Mouse (Mus musculus): ENCODE results near the gene Tcf7l2. TPM values are rescaled to one million over a fixed set of nuclear protein-coding genes. Genes with fewer than 3 reads are reported as not detected.

Gene Tcf7l2
- polyA plus RNA-seq, 1 experiment: 10.3 TPM

DNA sequence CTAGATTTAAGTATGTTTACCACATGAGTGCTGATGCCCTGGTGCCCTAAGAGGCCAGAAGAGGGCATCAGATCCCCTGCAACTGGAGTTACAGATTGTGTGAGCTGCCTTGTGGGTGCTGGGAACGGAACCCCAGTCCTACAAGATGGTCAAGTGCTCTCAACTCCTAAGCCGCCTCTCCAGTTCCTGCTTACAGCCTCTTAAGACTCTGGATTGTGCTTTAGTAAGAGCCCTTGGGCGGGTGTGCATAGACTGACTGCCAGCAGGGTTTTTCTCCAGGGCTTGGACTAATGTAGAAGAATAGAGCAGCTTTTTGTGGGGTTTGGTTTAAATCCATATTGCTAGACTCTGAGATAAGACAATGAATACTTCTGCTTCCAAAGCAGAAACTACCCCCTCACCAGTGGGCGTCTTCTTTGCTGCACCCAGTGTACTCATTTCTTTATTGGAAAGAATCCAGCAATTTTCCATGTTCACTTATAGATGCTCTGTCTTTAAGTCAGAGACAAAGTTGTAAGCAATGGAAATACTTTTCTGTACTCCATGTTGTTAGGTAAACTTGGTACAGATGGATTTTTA lies 92.3 kb downstream of the Tcf7l2 start:
- TF ChIP-seq MAX (IDR thresholded peaks at IDR 0.05): no peak
- TF ChIP-seq USF1 (IDR thresholded peaks at IDR 0.05; ENCODE audit: low read depth): no peak
- no peak for TF ChIP-seq MYOG (IDR thresholded peaks at IDR 0.05; ENCODE audit: control insufficient read depth, extremely low read depth, insufficient read length)
- TF ChIP-seq CEBPB (IDR thresholded peaks at IDR 0.05; ENCODE audit: low read depth): no peak
- no peak for TF ChIP-seq MYOD1 (IDR thresholded peaks at IDR 0.05; ENCODE audit: control insufficient read depth, insufficient read length, low read depth)
- TF ChIP-seq FOSL1 (IDR thresholded peaks at IDR 0.05; ENCODE audit: insufficient read depth, low read length, poor library complexity, severe bottlenecking): no peak
- no peak for TF ChIP-seq CTCF (IDR thresholded peaks at IDR 0.05; ENCODE audit: control insufficient read depth, insufficient read depth, insufficient read length)
- Histone ChIP-seq H3K36me3 (ENCODE audit: control insufficient read depth, insufficient read depth) (peaks cover 20% of the 10 kb centered on the region), H3K27me3 (ENCODE audit: control insufficient read depth, insufficient read depth, insufficient read length) (no peaks in the 10 kb centered on the region), H3K4me3 (ENCODE audit: insufficient read depth, poor library complexity, severe bottlenecking) (no peak overlapping the region), H3K79me3 (ENCODE audit: low read depth) (peaks cover 6% of the 10 kb centered on the region), H3K79me2 (ENCODE audit: control insufficient read depth, insufficient read depth) (peaks cover 15% of the 10 kb centered on the region), H3ac (ENCODE audit: control insufficient read depth, insufficient read length, low read depth) (no peak overlapping the region)

DNA sequence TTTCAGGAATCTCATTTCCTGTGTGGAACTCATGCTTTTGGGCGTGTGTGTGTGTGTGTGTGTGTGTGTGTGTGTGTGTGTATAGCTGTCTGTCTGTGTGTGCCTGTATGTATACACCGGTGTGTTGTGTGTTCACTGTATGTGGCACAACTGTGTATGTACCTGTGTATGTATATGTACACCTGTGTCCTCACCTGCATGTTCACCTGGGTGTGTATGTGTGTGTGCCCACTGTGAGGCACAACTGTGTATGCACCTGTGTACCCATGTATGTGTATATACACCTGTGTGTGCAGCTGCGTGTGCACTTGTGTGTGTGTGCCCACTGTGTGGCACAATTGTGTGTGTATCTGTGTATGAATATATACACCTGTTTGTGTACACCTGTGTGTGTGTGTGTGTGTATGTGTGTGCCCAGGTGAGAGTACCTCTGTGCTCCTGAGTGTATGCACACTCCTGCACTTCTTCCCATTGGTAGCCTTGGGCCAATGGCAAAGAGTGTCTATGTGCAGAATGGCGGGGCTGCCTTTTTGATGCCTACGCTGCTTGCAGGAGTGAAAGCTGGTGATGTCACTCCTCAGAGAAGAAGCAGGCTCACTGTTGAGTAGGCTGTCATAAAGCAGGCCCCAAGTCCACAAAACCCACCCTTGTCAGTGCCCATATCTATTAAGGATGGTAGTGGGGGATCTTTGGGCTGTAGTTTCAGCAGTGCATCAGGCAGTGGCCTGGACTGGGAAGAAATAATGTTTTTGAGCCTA lies 95.5 kb downstream of the Tcf7l2 start:
- no peak for TF ChIP-seq MYOG (IDR thresholded peaks at IDR 0.05; ENCODE audit: control insufficient read depth, extremely low read depth, insufficient read length)
- no peak for TF ChIP-seq MYOD1 (IDR thresholded peaks at IDR 0.05; ENCODE audit: control insufficient read depth, insufficient read length, low read depth)
- no peak for TF ChIP-seq FOSL1 (IDR thresholded peaks at IDR 0.05; ENCODE audit: insufficient read depth, low read length, poor library complexity, severe bottlenecking)
- TF ChIP-seq CTCF (IDR thresholded peaks at IDR 0.05; ENCODE audit: control insufficient read depth, insufficient read depth, insufficient read length): no peak
- TF ChIP-seq USF1 (IDR thresholded peaks at IDR 0.05; ENCODE audit: low read depth): no peak
- no peaks in the 10 kb centered on the region for H3K27me3 ChIP-seq (ENCODE audit: control insufficient read depth, insufficient read depth, insufficient read length)
- H3K79me2 ChIP-seq (ENCODE audit: control insufficient read depth, insufficient read depth): peaks cover 25% of the 10 kb centered on the region
- H3K36me3 ChIP-seq (ENCODE audit: control insufficient read depth, insufficient read depth): peaks cover 13% of the 10 kb centered on the region
- no peak overlapping the region for H3ac ChIP-seq (ENCODE audit: control insufficient read depth, insufficient read length, low read depth)
- peaks cover 6% of the 10 kb centered on the region for H3K79me3 ChIP-seq (ENCODE audit: low read depth)
- no peak overlapping the region for H3K4me3 ChIP-seq (ENCODE audit: insufficient read depth, poor library complexity, severe bottlenecking)

DNA sequence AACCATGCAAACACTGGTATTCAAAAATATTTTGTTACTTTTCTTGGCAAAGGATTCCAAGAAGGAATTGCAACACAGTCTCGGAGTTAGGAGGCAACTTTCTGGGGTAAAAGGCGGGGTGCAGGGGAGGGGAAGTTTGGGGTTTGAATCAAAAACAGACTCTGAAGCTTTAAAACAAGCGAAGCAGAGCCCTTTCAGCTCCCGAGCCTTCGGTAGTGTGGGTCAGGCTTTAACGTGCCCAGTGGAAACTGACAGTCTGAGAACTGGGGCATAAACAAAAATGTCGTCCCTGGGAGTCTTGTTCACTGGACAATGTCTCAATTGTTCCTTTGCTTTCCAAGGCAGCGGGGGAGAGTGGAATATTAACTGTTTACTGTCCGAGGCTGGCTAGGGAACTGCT lies 96.3 kb downstream of the Tcf7l2 start:
- peaks cover 25% of the 10 kb centered on the region for H3K79me2 ChIP-seq (ENCODE audit: control insufficient read depth, insufficient read depth)
- TF ChIP-seq CEBPB (IDR thresholded peaks at IDR 0.05; ENCODE audit: low read depth): no peak
- no peak for TF ChIP-seq FOSL1 (IDR thresholded peaks at IDR 0.05; ENCODE audit: insufficient read depth, low read length, poor library complexity, severe bottlenecking)
- no peak for TF ChIP-seq USF1 (IDR thresholded peaks at IDR 0.05; ENCODE audit: low read depth)
- TF ChIP-seq MYOG (IDR thresholded peaks at IDR 0.05; ENCODE audit: control insufficient read depth, extremely low read depth, insufficient read length): no peak
- TF ChIP-seq MYOD1 (IDR thresholded peaks at IDR 0.05; ENCODE audit: control insufficient read depth, insufficient read length, low read depth): no peak
- TF ChIP-seq CTCF (IDR thresholded peaks at IDR 0.05; ENCODE audit: control insufficient read depth, insufficient read depth, insufficient read length): no peak
- TF ChIP-seq MAX (IDR thresholded peaks at IDR 0.05): no peak
- no peak overlapping the region for H3ac ChIP-seq (ENCODE audit: control insufficient read depth, insufficient read length, low read depth)
- no peaks in the 10 kb centered on the region for H3K27me3 ChIP-seq (ENCODE audit: control insufficient read depth, insufficient read depth, insufficient read length)
- H3K36me3 ChIP-seq (ENCODE audit: control insufficient read depth, insufficient read depth): peaks cover 13% of the 10 kb centered on the region
- H3K79me3 ChIP-seq (ENCODE audit: low read depth): peaks cover 6% of the 10 kb centered on the region
- H3K4me3 ChIP-seq (ENCODE audit: insufficient read depth, poor library complexity, severe bottlenecking): no peak overlapping the region

DNA sequence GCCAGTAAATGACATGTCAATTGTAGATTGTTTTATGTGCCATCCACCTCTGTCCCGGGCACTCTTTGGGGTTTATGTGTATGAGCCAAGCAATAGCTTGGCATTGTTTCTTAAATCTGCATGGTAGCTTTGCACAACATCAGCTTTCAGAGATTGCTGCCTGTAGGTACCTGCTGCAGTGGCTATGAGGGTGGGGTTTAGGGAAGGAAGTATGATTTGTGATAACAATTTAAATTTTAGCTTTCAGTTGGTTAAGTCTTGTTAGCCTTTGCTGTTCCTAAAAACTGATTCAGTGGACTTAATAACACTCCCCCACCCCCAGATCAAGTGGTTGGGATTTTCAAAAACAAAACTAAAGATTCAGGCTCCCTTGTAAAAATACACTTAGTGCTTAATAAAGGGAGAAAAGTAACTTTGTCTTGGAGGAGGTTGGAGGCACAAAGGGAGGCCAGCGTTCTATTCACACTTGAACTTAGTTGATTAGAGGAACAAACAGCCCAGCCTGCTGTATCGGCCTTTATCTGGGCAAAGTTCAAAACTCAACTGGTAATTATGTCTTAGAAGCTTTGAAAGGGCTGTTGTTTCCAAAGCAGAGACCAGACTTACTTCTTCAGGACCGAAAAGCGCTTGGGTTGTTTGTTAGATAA lies 96.9 kb downstream of the Tcf7l2 start:
- Histone ChIP-seq H3K27me3 (ENCODE audit: control insufficient read depth, insufficient read depth, insufficient read length) (no peaks in the 10 kb centered on the region), H3K79me2 (ENCODE audit: control insufficient read depth, insufficient read depth) (peaks cover 25% of the 10 kb centered on the region), H3K36me3 (ENCODE audit: control insufficient read depth, insufficient read depth) (peaks cover 13% of the 10 kb centered on the region), H3ac (ENCODE audit: control insufficient read depth, insufficient read length, low read depth) (no peak overlapping the region), H3K79me3 (ENCODE audit: low read depth) (peaks cover 2% of the 10 kb centered on the region), H3K4me3 (ENCODE audit: insufficient read depth, poor library complexity, severe bottlenecking) (no peak overlapping the region)
- TF ChIP-seq USF1 (IDR thresholded peaks at IDR 0.05; ENCODE audit: low read depth): no peak
- TF ChIP-seq MAX (IDR thresholded peaks at IDR 0.05): no peak
- no peak for TF ChIP-seq FOSL1 (IDR thresholded peaks at IDR 0.05; ENCODE audit: insufficient read depth, low read length, poor library complexity, severe bottlenecking)
- no peak for TF ChIP-seq CTCF (IDR thresholded peaks at IDR 0.05; ENCODE audit: control insufficient read depth, insufficient read depth, insufficient read length)
- no peak for TF ChIP-seq MYOG (IDR thresholded peaks at IDR 0.05; ENCODE audit: control insufficient read depth, extremely low read depth, insufficient read length)
- TF ChIP-seq CEBPB (IDR thresholded peaks at IDR 0.05; ENCODE audit: low read depth): no peak
- TF ChIP-seq MYOD1 (IDR thresholded peaks at IDR 0.05; ENCODE audit: control insufficient read depth, insufficient read length, low read depth): no peak

DNA sequence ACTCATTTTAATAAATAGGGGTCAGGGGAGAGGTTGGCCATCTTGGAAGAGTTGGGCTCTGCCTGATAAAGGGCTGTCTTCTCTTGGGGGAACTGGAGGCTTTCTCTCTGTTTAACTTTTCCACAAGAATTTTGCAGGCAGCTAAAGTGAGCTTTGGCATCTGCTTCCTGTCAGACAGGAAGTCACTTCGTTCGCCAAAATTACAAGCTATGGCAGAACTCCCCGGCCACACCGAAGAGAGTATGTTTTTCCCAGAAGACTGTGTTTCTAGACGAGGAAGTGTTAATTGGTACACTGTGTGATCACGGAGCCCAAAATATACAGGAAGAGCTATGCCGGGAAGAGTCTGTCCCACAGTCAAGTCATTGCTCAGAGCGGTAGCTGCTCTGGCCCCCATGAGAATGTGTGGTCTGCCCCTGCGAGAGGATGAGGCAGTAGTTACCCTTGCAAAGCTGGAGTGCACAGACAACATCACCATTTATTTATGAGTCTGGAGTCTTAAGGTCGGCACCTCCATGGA lies 97.5 kb downstream of the Tcf7l2 start:
- Histone ChIP-seq H3K27me3 (ENCODE audit: control insufficient read depth, insufficient read depth, insufficient read length) (no peaks in the 10 kb centered on the region), H3ac (ENCODE audit: control insufficient read depth, insufficient read length, low read depth) (no peak overlapping the region), H3K36me3 (ENCODE audit: control insufficient read depth, insufficient read depth) (peaks cover 8% of the 10 kb centered on the region), H3K79me3 (ENCODE audit: low read depth) (peaks cover 2% of the 10 kb centered on the region), H3K79me2 (ENCODE audit: control insufficient read depth, insufficient read depth) (peaks cover 25% of the 10 kb centered on the region), H3K4me3 (ENCODE audit: insufficient read depth, poor library complexity, severe bottlenecking) (no peak overlapping the region)
- TF ChIP-seq FOSL1 (IDR thresholded peaks at IDR 0.05; ENCODE audit: insufficient read depth, low read length, poor library complexity, severe bottlenecking): no peak
